Mouse (Mus musculus): Measurements from ENCODE around the gene Zfp296.

Gene Zfp296

GRCm38 (mm10) chr7:19577141-19577852, at the start of gene Zfp296, which contains the start of gene Gemin7:
Zfp296 (plus strand) TSS chr7:19577287.
Gemin7 (minus strand) TSS chr7:19577595.
- DNase-seq: peak; percentile 24

- DNase-seq: no peak
Observed at GRCm38 (mm10) chr7:19531077-19531476, 46.0 kb upstream of the Zfp296 start.

GRCm38 (mm10) chr7:19532240-19532639, 44.8 kb upstream of the Zfp296 start:
- no peak for DNase-seq

GRCm38 (mm10) chr7:19534676-19535075, 42.4 kb upstream of the Zfp296 start:
- DNase-seq: no peak

- DNase-seq: no peak
Observed at GRCm38 (mm10) chr7:19540771-19541566, 36.1 kb upstream of the Zfp296 start.

GRCm38 (mm10) chr7:19541681-19542154, 35.4 kb upstream of the Zfp296 start:
- DNase-seq: no peak

- DNase-seq: peak; percentile 90
Observed at GRCm38 (mm10) chr7:19542155-19542691, 34.9 kb upstream of the Zfp296 start.

- no peak for DNase-seq
Observed at GRCm38 (mm10) chr7:19543584-19543983, 33.5 kb upstream of the Zfp296 start.

GRCm38 (mm10) chr7:19546007-19546406, 31.1 kb upstream of the Zfp296 start:
- no peak for DNase-seq

GRCm38 (mm10) chr7:19547344-19547969, 29.6 kb upstream of the Zfp296 start:
- DNase-seq: no peak

GRCm38 (mm10) chr7:19549394-19549793, 27.7 kb upstream of the Zfp296 start:
- DNase-seq: no peak

- DNase-seq: no peak
Observed at GRCm38 (mm10) chr7:19551634-19552033, 25.5 kb upstream of the Zfp296 start.

- no peak for DNase-seq
Observed at GRCm38 (mm10) chr7:19552443-19552842, 24.6 kb upstream of the Zfp296 start.

GRCm38 (mm10) chr7:19554168-19554567, 22.9 kb upstream of the Zfp296 start:
- no peak for DNase-seq

- no peak for DNase-seq
Observed at GRCm38 (mm10) chr7:19557086-19557485, 20.0 kb upstream of the Zfp296 start.

- no peak for DNase-seq
Observed at GRCm38 (mm10) chr7:19557982-19558900, 18.8 kb upstream of the Zfp296 start.

- DNase-seq: peak; percentile 63
Observed at GRCm38 (mm10) chr7:19558965-19559364, 18.1 kb upstream of the Zfp296 start.

GRCm38 (mm10) chr7:19560491-19561260, 16.4 kb upstream of the Zfp296 start:
- DNase-seq: peak; percentile 32

- no peak for DNase-seq
Observed at GRCm38 (mm10) chr7:19561431-19561764, 15.7 kb upstream of the Zfp296 start.

- peak; percentile 99 for DNase-seq
Observed at GRCm38 (mm10) chr7:19561765-19562642, 15.1 kb upstream of the Zfp296 start.

Measured in retina, postnatal 1 day (tissue).